Mouse (Mus musculus) testis, adult 2 months (tissue): ENCODE results near the gene Cenpc1.

ENCODE experiments used
- CTCF ChIP-seq: fragments of 200-500 bp; IDR thresholded peaks from 2 replicates; pipeline ENCODE4 v1.5.1; 2012; ENCODE audit warnings: low read depth, mild to moderate bottlenecking, inconsistent platforms, low read length, moderate library complexity; ENCODE audit not compliant: control insufficient read depth, insufficient read depth, insufficient replicate concordance
- POLR2A ChIP-seq: fragments of 200-500 bp; IDR thresholded peaks from 2 replicates; pipeline ENCODE4 v1.6.1; 2012; ENCODE audit warnings: low read depth, mild to moderate bottlenecking, inconsistent platforms, low read length, moderate library complexity; ENCODE audit not compliant: control insufficient read depth

- TF ChIP-seq CTCF: no peak
- no peak for TF ChIP-seq POLR2A
Measured at GRCm38 (mm10) chr5:86113997-86114396, 48.6 kb upstream of the Cenpc1 start.
